Mouse (Mus musculus) lung, embryonic 16.5 days (tissue): ENCODE data around the gene Nfkbib. TPM values are rescaled to one million over a fixed set of nuclear protein-coding genes. Genes with fewer than 3 reads are reported as not detected.

Experiments used
- ATAC-seq: fragments of 200-750 bp; cut with Nextera tagmentation; 2 replicates; pipeline ENCODE4 v1.8.0; 2017; ENCODE audit warnings: low read depth, mild to moderate bottlenecking, moderate library complexity
- H3K27ac ChIP-seq: fragments of 300-500 bp; sonication (generic); 2 replicates; pipeline ENCODE4 v1.5.1; 2014; ENCODE audit warnings: mild to moderate bottlenecking, control low read depth, low read length
- H3K27me3 ChIP-seq: fragments of 300-500 bp; sonication (generic); 2 replicates; pipeline ENCODE4 v1.6.1; 2014; ENCODE audit warnings: low read depth, low read length, mixed read lengths; ENCODE audit not compliant: control insufficient read depth, insufficient read depth
- H3K36me3 ChIP-seq: fragments of 300-500 bp; sonication (generic); 2 replicates; pipeline ENCODE4 v1.6.1; 2014; ENCODE audit warnings: low read length; ENCODE audit not compliant: control insufficient read depth, insufficient read depth
- H3K4me1 ChIP-seq: fragments of 300-500 bp; sonication (generic); replicated peaks from 2 replicates; pipeline ENCODE4 v1.6.1; 2014; ENCODE audit warnings: low read length, mixed read lengths; ENCODE audit not compliant: control insufficient read depth, insufficient read depth
- H3K4me2 ChIP-seq: fragments of 300-500 bp; sonication (generic); 2 replicates; pipeline ENCODE4 v1.6.1; 2014; ENCODE audit warnings: low read depth, low read length, control low read depth
- H3K4me3 ChIP-seq: fragments of 300-500 bp; sonication (generic); 2 replicates; pipeline ENCODE4 v1.5.1; 2014; ENCODE audit warnings: mild to moderate bottlenecking, low read length, control low read depth
- H3K9ac ChIP-seq: fragments of 300-500 bp; sonication (generic); 2 replicates; pipeline ENCODE4 v1.6.1; 2014; ENCODE audit warnings: low read length, control low read depth
- H3K9me3 ChIP-seq: fragments of 300-500 bp; sonication (generic); 2 replicates; pipeline ENCODE4 v1.6.1; 2016; ENCODE audit warnings: low read length; ENCODE audit not compliant: control insufficient read depth
- WGBS: fragments of 180-500 bp; shearing (Covaris S2); extraction: QIAGEN DNeasy Blood & Tissue Kit; methylation state at CpG from one replicate; pipeline ENCODE4 v1.1.7; 2014; 5-methylcytosine and 5-hydroxymethylcytosine counted together
- polyA plus RNA-seq: library from polyadenylated mRNA; unstranded; fragments of >200 nt; fragmentation: Nextera tagmentation; extraction: Ambion mirVana; gene quantifications from 2 replicates; pipeline ENCODE4 v1.2.1, GENCODE M21; 2015

The Nfkbib gene
- polyA plus RNA-seq, 1 experiment from 2014 or later, result 35.3 TPM

DNA sequence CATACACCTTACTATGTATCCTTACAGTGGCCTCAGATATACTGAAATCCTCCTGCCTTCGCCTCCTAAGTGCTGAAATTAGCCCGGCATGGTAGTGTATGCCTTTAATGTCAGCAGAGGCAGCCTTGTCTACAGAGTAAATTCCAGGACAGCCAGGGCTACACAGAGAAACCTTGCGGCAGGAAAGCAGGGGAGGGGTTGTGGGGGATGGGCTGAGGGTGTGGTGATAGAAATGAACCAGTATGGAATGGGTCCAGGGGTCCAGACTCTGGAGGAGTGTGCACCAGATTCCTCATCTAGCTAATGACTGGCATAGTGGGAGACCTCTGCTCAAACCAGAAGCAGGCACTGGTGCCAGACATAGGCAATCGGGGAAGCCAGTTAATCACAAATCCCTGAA lies 48.2 kb downstream of the Nfkbib start:
- H3K4me2 ChIP-seq, result no peak overlapping the region
- no peak overlapping the region for H3K27ac ChIP-seq
- 0 out of 2 replicates have a peak overlapping the region, but pooled peaks have one; percentile 14 for H3K9ac ChIP-seq
- H3K4me3 ChIP-seq, result no peak overlapping the region
- 43% methylated on average over 4 of the region's 4 CpGs for WGBS
- no peaks in the 10 kb centered on the region for H3K9me3 ChIP-seq
- H3K36me3 ChIP-seq, result no peaks in the 10 kb centered on the region
- ATAC-seq, result no peak
- H3K27me3 ChIP-seq, result no peaks in the 10 kb centered on the region
- H3K4me1 ChIP-seq, result peaks cover 5% of the 10 kb centered on the region; the same call in 1 of the 2 replicates

DNA sequence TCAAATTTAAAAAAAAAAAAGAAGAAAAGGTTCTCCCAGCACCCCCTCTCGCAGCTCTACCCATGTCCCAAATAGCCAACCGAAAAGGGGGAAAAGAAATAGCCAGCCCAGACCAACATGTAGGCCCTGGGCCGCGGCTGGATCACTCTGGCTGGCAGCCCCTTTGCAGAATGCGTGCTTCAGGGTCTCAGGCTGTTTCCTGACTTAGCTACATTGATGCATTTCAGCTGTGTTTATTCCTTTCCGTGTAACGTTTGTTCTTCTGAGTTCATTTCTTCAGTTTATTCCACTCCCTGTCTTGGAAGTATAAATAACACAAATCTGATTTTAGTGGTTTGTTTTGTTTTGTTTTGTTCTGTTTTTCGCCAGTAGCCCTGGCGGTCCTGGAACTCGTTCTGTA lies 49.6 kb downstream of the Nfkbib start:
- no peaks in the 10 kb centered on the region for H3K27me3 ChIP-seq
- no peak overlapping the region for H3K9ac ChIP-seq
- 64% methylated on average over 10 of the region's 10 CpGs for whole genome bisulfite sequencing
- no peaks in the 10 kb centered on the region for H3K9me3 ChIP-seq
- ATAC-seq, result no peak
- peaks cover 5% of the 10 kb centered on the region; the same call in 1 of the 2 replicates for H3K4me1 ChIP-seq
- no peak overlapping the region for H3K4me3 ChIP-seq
- peak overlapping the region; percentile 65; the same call in 1 of the 2 replicates for H3K4me2 ChIP-seq
- peak overlapping the region; percentile 64; the same call in 1 of the 2 replicates for H3K27ac ChIP-seq
- no peaks in the 10 kb centered on the region for H3K36me3 ChIP-seq

DNA sequence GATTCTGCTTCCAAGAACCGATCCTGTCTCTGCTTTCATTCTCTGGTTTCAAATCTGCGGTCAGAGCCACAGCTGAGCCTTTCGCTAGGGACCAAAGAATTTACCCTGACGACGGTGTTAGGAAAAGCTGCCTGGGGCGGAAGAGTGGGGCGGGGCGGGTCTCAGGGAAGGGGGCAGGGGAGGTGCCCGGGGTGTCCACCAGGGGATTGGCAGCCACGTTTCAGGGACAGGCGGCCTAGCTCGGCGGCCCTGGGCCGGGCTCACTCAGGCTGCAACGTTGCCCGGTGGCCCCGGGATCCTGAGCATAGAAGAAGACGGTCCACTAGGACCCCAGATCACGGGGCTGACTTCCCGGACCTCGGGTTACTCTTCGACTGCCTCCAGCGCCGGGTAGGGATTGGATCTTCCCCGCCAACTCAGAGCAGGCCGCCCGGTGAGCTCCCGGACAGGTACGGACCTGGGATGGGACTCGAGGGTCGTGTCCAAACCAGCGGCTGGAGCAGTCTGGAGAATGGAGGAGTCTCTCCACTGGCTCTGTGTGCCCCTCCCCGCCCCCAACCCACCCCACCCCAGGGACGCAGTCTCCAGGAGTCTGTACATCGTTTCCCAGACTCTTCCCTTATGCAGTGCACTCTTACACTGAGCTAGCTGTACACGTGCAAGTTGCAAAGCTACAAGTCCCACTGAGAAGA lies 50.6 kb downstream of the Nfkbib start, which contains the start of gene Fbxo17:
TSS of gene Fbxo17 (plus strand) at position 215 of the 692 bp plus-strand sequence.
- Histone ChIP-seq H3K27ac (peak within 1 kb of the TSS; percentile 64), H3K9ac (peak within 1 kb of the TSS; percentile 79), H3K4me3 (peak within 1 kb of the TSS; percentile 67), H3K4me1 (peaks cover 5% of the 10 kb centered on the region; the same call in 1 of the 2 replicates), H3K27me3 (no peaks in the 10 kb centered on the region), H3K36me3 (no peaks in the 10 kb centered on the region), H3K4me2 (peak within 1 kb of the TSS; percentile 65), H3K9me3 (no peaks in the 10 kb centered on the region)
- WGBS, result under 1% methylated on average over 34 of the region's 36 CpGs
- ATAC-seq, result peak; percentile 86

DNA sequence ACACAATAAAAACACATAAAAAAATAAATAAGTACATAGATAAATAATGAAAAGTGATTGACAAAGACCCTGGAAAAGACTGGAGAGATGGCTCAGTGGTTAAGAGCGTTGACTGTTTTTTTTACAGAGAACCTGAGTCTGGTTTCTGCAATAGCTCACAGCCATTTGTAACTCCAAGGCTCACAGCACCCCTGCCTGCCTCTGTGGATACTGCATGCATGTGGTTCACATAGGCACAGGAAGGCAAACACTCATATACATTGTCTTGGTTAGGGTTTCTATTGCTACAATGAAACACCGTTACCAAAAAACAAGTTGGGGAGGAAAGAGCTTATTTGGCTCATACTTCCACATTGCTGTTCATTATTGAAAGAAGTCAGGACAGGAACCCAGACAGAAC lies 51.7 kb downstream of the Nfkbib start:
- H3K4me2 ChIP-seq, result no peak overlapping the region
- H3K27ac ChIP-seq, result no peak overlapping the region
- H3K27me3 ChIP-seq, result no peaks in the 10 kb centered on the region
- peaks cover 5% of the 10 kb centered on the region; the same call in 1 of the 2 replicates for H3K4me1 ChIP-seq
- H3K9ac ChIP-seq, result no peak overlapping the region
- no peak overlapping the region for H3K4me3 ChIP-seq
- ATAC-seq, result no peak
- H3K9me3 ChIP-seq, result no peaks in the 10 kb centered on the region
- no peaks in the 10 kb centered on the region for H3K36me3 ChIP-seq
- WGBS, result 93% methylated on average over 2 of the region's 2 CpGs

DNA sequence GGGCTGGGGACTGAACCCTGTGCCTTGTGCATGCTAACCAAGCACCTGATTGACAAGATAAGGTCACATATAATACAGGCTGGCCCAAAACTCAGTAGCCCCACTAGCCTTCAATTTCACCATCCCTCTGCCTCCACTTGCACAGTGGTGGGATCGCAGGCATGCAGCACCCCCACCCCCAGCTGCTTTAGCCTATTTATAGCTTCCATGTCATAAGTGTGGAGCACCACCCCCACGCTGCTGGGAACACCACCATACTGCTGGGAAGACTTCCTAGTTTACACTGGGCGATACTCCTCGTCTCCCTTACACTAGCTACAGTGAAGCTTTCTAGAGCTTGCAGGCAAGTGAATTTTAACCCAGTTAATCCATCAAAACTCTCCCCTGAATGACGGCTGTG lies 52.6 kb downstream of the Nfkbib start:
- Histone ChIP-seq H3K36me3 (no peaks in the 10 kb centered on the region), H3K4me1 (peaks cover 5% of the 10 kb centered on the region; the same call in 1 of the 2 replicates), H3K4me3 (no peak overlapping the region), H3K4me2 (no peak overlapping the region), H3K27me3 (no peaks in the 10 kb centered on the region), H3K9ac (no peak overlapping the region), H3K27ac (no peak overlapping the region), H3K9me3 (no peaks in the 10 kb centered on the region)
- 53% methylated on average over 5 of the region's 5 CpGs for WGBS
- no peak for ATAC-seq

DNA sequence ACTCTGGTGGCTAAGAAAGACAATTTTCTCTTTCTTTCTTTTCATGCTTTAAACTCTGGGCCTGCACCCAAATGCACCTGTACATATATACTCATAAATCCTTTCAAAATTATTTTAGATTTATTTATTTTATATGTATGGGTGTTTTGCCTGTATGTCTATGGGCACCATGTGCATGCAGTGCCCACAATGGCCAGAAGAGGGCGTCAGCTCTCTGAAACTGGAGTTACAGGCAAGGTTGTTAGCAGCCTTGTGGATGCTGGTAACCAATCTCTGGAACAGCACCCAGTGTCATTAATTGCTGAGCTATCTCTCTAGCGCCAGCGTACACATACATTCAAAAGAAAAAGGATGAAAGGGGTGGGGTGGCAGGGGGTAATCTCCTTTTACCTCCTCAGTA lies 56.4 kb downstream of the Nfkbib start:
- Histone ChIP-seq H3K9ac (no peak overlapping the region), H3K9me3 (no peaks in the 10 kb centered on the region), H3K4me1 (no peaks in the 10 kb centered on the region), H3K4me2 (no peak overlapping the region), H3K4me3 (no peak overlapping the region), H3K27ac (no peak overlapping the region), H3K27me3 (no peaks in the 10 kb centered on the region), H3K36me3 (no peaks in the 10 kb centered on the region)
- no peak for ATAC-seq
- WGBS, result 68% methylated on average over 3 of the region's 3 CpGs

DNA sequence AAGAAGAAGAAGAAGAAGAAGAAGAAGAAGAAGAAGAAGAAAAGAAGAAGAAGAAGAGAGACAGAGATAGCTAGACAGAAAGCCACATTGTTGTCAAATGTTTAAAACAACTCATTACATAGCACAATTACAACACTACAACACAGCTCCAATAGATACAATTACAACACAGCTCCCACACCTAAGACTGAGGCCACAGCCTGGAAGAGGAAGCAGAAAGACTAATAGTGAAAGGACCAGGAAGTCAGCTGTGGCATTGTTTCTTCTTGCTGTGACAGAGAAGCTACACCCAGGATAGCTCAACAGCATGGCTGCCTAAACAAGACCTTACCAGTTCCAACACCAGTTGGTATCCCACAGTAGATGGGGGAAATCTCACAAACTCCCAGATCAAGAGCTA lies 57.9 kb downstream of the Nfkbib start:
- Histone ChIP-seq H3K4me2 (no peak overlapping the region), H3K9ac (no peak overlapping the region), H3K4me1 (no peaks in the 10 kb centered on the region), H3K36me3 (no peaks in the 10 kb centered on the region), H3K27me3 (no peaks in the 10 kb centered on the region), H3K9me3 (no peaks in the 10 kb centered on the region), H3K4me3 (no peak overlapping the region), H3K27ac (no peak overlapping the region)
- ATAC-seq, result no peak

Other genes with a start within 250 kb of the Nfkbib start
- not detected in 2 replicates for gene Ifnl3, start 244.7 kb downstream of the Nfkbib start, polyA plus RNA-seq
- gene Sycn, start 226.6 kb downstream of the Nfkbib start, polyA plus RNA-seq, result not detected in 2 replicates
- not detected in 2 replicates for gene Nccrp1, start 220.3 kb downstream of the Nfkbib start, polyA plus RNA-seq
- 11.9 and 15.1 TPM in 2 replicates for gene Samd4b, start 169.4 kb downstream of the Nfkbib start, polyA plus RNA-seq
- 58.2 and 60.5 TPM in 2 replicates for gene Pak4, start 169.3 kb downstream of the Nfkbib start, polyA plus RNA-seq
- gene Acp7, start 136.2 kb downstream of the Nfkbib start, polyA plus RNA-seq, result not detected in 2 replicates
- 5.2 and 6.9 TPM in 2 replicates for gene Fbxo27, start 74.7 kb downstream of the Nfkbib start, polyA plus RNA-seq
- 13.9 and 15.8 TPM in 2 replicates for gene Fbxo17, start 50.7 kb downstream of the Nfkbib start, polyA plus RNA-seq
- 120 TPM in 2 replicates for gene Mrps12, start 25.7 kb downstream of the Nfkbib start, polyA plus RNA-seq
- gene Sars2, start 25.5 kb downstream of the Nfkbib start, polyA plus RNA-seq, result 24.1 and 25.8 TPM in 2 replicates
- not detected in 2 replicates for gene Ccer2, start 11.3 kb downstream of the Nfkbib start, polyA plus RNA-seq
- gene Sirt2, start 777 bp downstream of the Nfkbib start, polyA plus RNA-seq, result 69.0 and 69.5 TPM in 2 replicates
- 9.2 and 9.5 TPM in 2 replicates for gene Rinl, start 21.5 kb upstream of the Nfkbib start, polyA plus RNA-seq
- gene Hnrnpl, start 41.0 kb upstream of the Nfkbib start, polyA plus RNA-seq, result 200 and 226 TPM in 2 replicates
- 184 and 189 TPM in 2 replicates for gene Ech1, start 57.7 kb upstream of the Nfkbib start, polyA plus RNA-seq
- 12.5 and 14.2 TPM in 2 replicates for gene Lgals4, start 66.3 kb upstream of the Nfkbib start, polyA plus RNA-seq
- 1.0 and 2.8 TPM in 2 replicates for gene Lgals7, start 96.3 kb upstream of the Nfkbib start, polyA plus RNA-seq
- 0.43 and 0.49 TPM in 2 replicates for gene Capn12, start 113.9 kb upstream of the Nfkbib start, polyA plus RNA-seq
- gene Actn4, start 194.8 kb upstream of the Nfkbib start, polyA plus RNA-seq, result 313 and 319 TPM in 2 replicates
- gene Eif3k, start 214.4 kb upstream of the Nfkbib start, polyA plus RNA-seq, result 366 and 367 TPM in 2 replicates
- gene Map4k1, start 214.5 kb upstream of the Nfkbib start, polyA plus RNA-seq, result 8.9 and 10.7 TPM in 2 replicates